Comparison of ENCODE assay signal across 12 mouse cellular contexts in genomic region chr2:3089274-3089673, GRCm38 (mm10). TPM values are rescaled to one million over a fixed set of nuclear protein-coding genes. Genes with fewer than 3 reads are reported as not detected.
DNase-seq lines count a peak whose midpoint lies in the region; ATAC-seq and TF ChIP-seq lines count a peak whose summit lies in the region.
"Had no signal": no experiment of that assay in that cellular context is flagged by ENCODE, and none has a peak within 500 bp of the region (broad histone marks: within the 10 kb centered on the region; RNA-seq: fewer than 3 reads in every experiment).

No protein-coding gene starts in this region.

- no peaks in the 10 kb centered on the region for H3K9me3 ChIP-seq in kidney, embryonic 15.5 days (replicated peaks)
- H3K9me3 ChIP-seq: limb, embryonic 12.5 days had no signal

- 6% methylated on average over 1 of the region's 1 CpGs for WGBS in kidney, adult 2 months
- WGBS in kidney, embryonic 15.5 days: 12% methylated on average over 1 of the region's 1 CpGs

- H3K27ac ChIP-seq in kidney, adult 2 months (ENCODE audit: insufficient read depth, low read depth, low read length): no peak overlapping the region
- no peak overlapping the region for H3K27ac ChIP-seq in kidney, embryonic 15.5 days
- H3K27ac ChIP-seq: limb, embryonic 12.5 days had no signal

- H3K4me2 ChIP-seq in kidney, embryonic 15.5 days: no peak overlapping the region
- H3K4me2 ChIP-seq: limb, embryonic 12.5 days had no signal

- no peaks in the 10 kb centered on the region for H3K4me1 ChIP-seq in kidney, adult 2 months (ENCODE audit: control insufficient read depth, insufficient read depth, low read length)
- no peaks in the 10 kb centered on the region for H3K4me1 ChIP-seq in kidney, embryonic 15.5 days
- H3K4me1 ChIP-seq: limb, embryonic 12.5 days had no signal

- TF ChIP-seq POLR2A in kidney, adult 2 months (IDR thresholded peaks at IDR 0.05; ENCODE audit: low read depth, low read length): no peak

- peak; percentile 20 for DNase-seq in cerebellum, adult 9-10 months
- DNase-seq in cerebellum, adult 9-11 months: no peak
- peak; percentile 37 for DNase-seq in kidney, adult 2 months
- DNase-seq in 416B (ENCODE audit: low read depth): peak; percentile 64
- no peak for DNase-seq in testis, postnatal 14 days (ENCODE audit: low spot score)
- DNase-seq in spleen, postnatal 10 days (ENCODE audit: low spot score in 2 of 2): no peak
- DNase-seq: gastrocnemius, postnatal 36 days; kidney, adult 11 months had no signal

- H3K36me3 ChIP-seq in kidney, adult 2 months (ENCODE audit: control insufficient read depth, insufficient read depth, low read length): no peaks in the 10 kb centered on the region
- H3K36me3 ChIP-seq in kidney, embryonic 15.5 days: no peaks in the 10 kb centered on the region
- H3K36me3 ChIP-seq: limb, embryonic 12.5 days had no signal

- TF ChIP-seq CTCF in kidney, adult 2 months (conservative IDR thresholded peaks at IDR 0.05; ENCODE audit: insufficient read depth, insufficient read length, low read depth, low read length): 0 out of 2 replicates have a peak, but pooled peaks have one; percentile 14

- no peaks in the 10 kb centered on the region for H3K27me3 ChIP-seq in kidney, adult 2 months (replicated peaks; ENCODE audit: control insufficient read depth, insufficient read depth, low read length)
- H3K27me3 ChIP-seq in kidney, embryonic 15.5 days: no peaks in the 10 kb centered on the region
- H3K27me3 ChIP-seq: limb, embryonic 12.5 days had no signal

- no peak for ATAC-seq in kidney, embryonic 15.5 days (replicated peaks; ENCODE audit: low FRiP score)
- peak; percentile 83 for ATAC-seq in common myeloid progenitor, adult 5-6 weeks (replicated peaks; ENCODE audit: low read depth, poor library complexity, severe bottlenecking)
- ATAC-seq: CD4-positive, CD25-positive, alpha-beta regulatory T cell, adult 4 months had no signal

- no peak overlapping the region for H3K9ac ChIP-seq in kidney, embryonic 15.5 days
- H3K9ac ChIP-seq: limb, embryonic 12.5 days had no signal

- H3K4me3 ChIP-seq in kidney, adult 2 months (ENCODE audit: insufficient read depth, low read depth, low read length): no peak overlapping the region
- no peak overlapping the region for H3K4me3 ChIP-seq in kidney, embryonic 15.5 days (replicated peaks)
- H3K4me3 ChIP-seq: limb, embryonic 12.5 days had no signal

RNA-seq across cellular contexts. Expression of gene Fam171a1, which starts 24.8 kb away (rescaled TPM):
- 21.7 and 23.7 TPM in 2 replicates for polyA plus RNA-seq in kidney, adult 2 months (2012; rRNA removed)
- polyA plus RNA-seq in kidney, embryonic 15.5 days (2015; fragmentation: Nextera tagmentation; extraction: Ambion mirVana): 53.5 and 57.1 TPM in 2 replicates
- total RNA-seq in common myeloid progenitor, adult 5-6 weeks (2017): 6.6 and 8.2 TPM in 2 replicates
- polyA plus RNA-seq: CD4-positive, CD25-positive, alpha-beta regulatory T cell, adult 4 months had no signal

Comparison
In these comparisons a context has a peak if more than half of its experiments do, and no peak if none do; other contexts are left out.
1. DNase-seq: peak in cerebellum, adult 9-10 months (single experiment), kidney, adult 2 months (single experiment) and 416B (single experiment); none in cerebellum, adult 9-11 months (single experiment), testis, postnatal 14 days (single experiment) and spleen, postnatal 10 days (0 of 2).